Mouse (Mus musculus) intestine, embryonic 14.5 days (tissue): ENCODE measurements around the gene Igsf9. TPM values are rescaled to one million over a fixed set of nuclear protein-coding genes. Genes with fewer than 3 reads are reported as not detected.

Experiments used
- ATAC-seq: fragments of 200-750 bp; cut with Nextera tagmentation; replicated peaks from 2 replicates; pipeline ENCODE4 v1.8.0; 2017; ENCODE audit warnings: low read depth, moderate number of reproducible peaks, moderate TSS enrichment, moderate library complexity; ENCODE audit not compliant: low FRiP score, low TSS enrichment
- DNase-seq: peaks from one replicate; pipeline ENCODE4 v3.0.0-alpha.2; 2018; ENCODE audit warnings: low spot score
- H3K27ac ChIP-seq: fragments of 300-500 bp; sonication (generic); 2 replicates; pipeline ENCODE4 v1.5.1; 2014; ENCODE audit warnings: low read depth, mild to moderate bottlenecking, control low read depth
- H3K27me3 ChIP-seq: fragments of 300-500 bp; sonication (generic); replicated peaks from 2 replicates; pipeline ENCODE4 v1.6.1; 2014; ENCODE audit warnings: low read length, control low read depth; ENCODE audit not compliant: control insufficient read depth, insufficient read depth
- H3K36me3 ChIP-seq: fragments of 300-500 bp; sonication (generic); 2 replicates; pipeline ENCODE4 v1.6.1; 2014; ENCODE audit warnings: low read length, control low read depth; ENCODE audit not compliant: control insufficient read depth, insufficient read depth
- H3K4me1 ChIP-seq: fragments of 300-500 bp; sonication (generic); replicated peaks from 2 replicates; pipeline ENCODE4 v1.6.1; 2014; ENCODE audit warnings: low read length, control low read depth, mixed read lengths; ENCODE audit not compliant: control insufficient read depth, insufficient read depth
- H3K4me2 ChIP-seq: fragments of 300-500 bp; sonication (generic); 2 replicates; pipeline ENCODE4 v1.6.1; 2014; ENCODE audit warnings: low read length
- H3K4me3 ChIP-seq: fragments of 300-500 bp; sonication (generic); 2 replicates; pipeline ENCODE4 v1.5.1; 2014; ENCODE audit warnings: low read depth, low read length, control low read depth, mixed read lengths
- H3K9ac ChIP-seq: fragments of 300-500 bp; sonication (generic); 2 replicates; pipeline ENCODE4 v1.6.1; 2014; ENCODE audit warnings: mild to moderate bottlenecking, low read length
- H3K9me3 ChIP-seq: fragments of 300-500 bp; sonication (generic); 2 replicates; pipeline ENCODE4 v1.6.1; 2016; ENCODE audit warnings: low read length, control low read depth; ENCODE audit not compliant: control insufficient read depth
- WGBS: fragments of 180-500 bp; shearing (Covaris S2); extraction: QIAGEN DNeasy Blood & Tissue Kit; methylation state at CpG from one replicate; pipeline ENCODE4 v1.1.7; 2014; 5-methylcytosine and 5-hydroxymethylcytosine counted together
- polyA plus RNA-seq: library from polyadenylated mRNA; unstranded; fragments of >200 nt; fragmentation: Nextera tagmentation; extraction: Ambion mirVana; gene quantifications from 2 replicates; pipeline ENCODE4 v1.2.1, GENCODE M21; 2014

Gene Igsf9
- polyA plus RNA-seq, 1 experiment from 2014 or later = 40.9 TPM

GRCm38 (mm10) chr1:172532551-172532950, 51.0 kb downstream of the Igsf9 start:
- 1% methylated on average over 13 of the region's 13 CpGs for WGBS
- Histone ChIP-seq H3K4me2 (peak overlapping the region; percentile 50), H3K36me3 (no peaks in the 10 kb centered on the region), H3K4me1 (peaks cover 4% of the 10 kb centered on the region), H3K9me3 (no peaks in the 10 kb centered on the region), H3K27me3 (no peaks in the 10 kb centered on the region), H3K9ac (no peak overlapping the region), H3K4me3 (peak overlapping the region; percentile 23), H3K27ac (no peak overlapping the region)
- ATAC-seq (peak; percentile 70), DNase-seq (no peak)

- no peaks in the 10 kb centered on the region for H3K9me3 ChIP-seq
- WGBS = 83% methylated on average over 16 of the region's 16 CpGs
- H3K27ac ChIP-seq = no peak overlapping the region
- peaks cover 4% of the 10 kb centered on the region for H3K4me1 ChIP-seq
- no peak overlapping the region for H3K4me3 ChIP-seq
- no peak overlapping the region for H3K9ac ChIP-seq
- ATAC-seq (no peak), DNase-seq (no peak)
- H3K36me3 ChIP-seq = no peaks in the 10 kb centered on the region
- no peak overlapping the region for H3K4me2 ChIP-seq
- no peaks in the 10 kb centered on the region for H3K27me3 ChIP-seq
These were observed 53.5 kb downstream of the Igsf9 start for GRCm38 (mm10) chr1:172535116-172535515.

- Histone ChIP-seq H3K9me3 (no peaks in the 10 kb centered on the region), H3K4me2 (no peak overlapping the region), H3K9ac (no peak overlapping the region), H3K27ac (no peak overlapping the region), H3K4me3 (no peak overlapping the region), H3K4me1 (no peaks in the 10 kb centered on the region), H3K36me3 (no peaks in the 10 kb centered on the region), H3K27me3 (no peaks in the 10 kb centered on the region)
- 69% methylated on average over 6 of the region's 6 CpGs for WGBS
- ATAC-seq (no peak), DNase-seq (no peak)
These were observed 58.2 kb downstream of the Igsf9 start for GRCm38 (mm10) chr1:172539827-172540226.

- ATAC-seq (no peak), DNase-seq (no peak)
- Histone ChIP-seq H3K27ac (no peak overlapping the region), H3K4me3 (no peak overlapping the region), H3K36me3 (no peaks in the 10 kb centered on the region), H3K4me2 (no peak overlapping the region), H3K9ac (no peak overlapping the region), H3K27me3 (no peaks in the 10 kb centered on the region), H3K4me1 (no peaks in the 10 kb centered on the region), H3K9me3 (no peaks in the 10 kb centered on the region)
- 58% methylated on average over 11 of the region's 11 CpGs for WGBS
These were observed 58.8 kb downstream of the Igsf9 start for GRCm38 (mm10) chr1:172540283-172540820.

GRCm38 (mm10) chr1:172546062-172546461, 64.5 kb downstream of the Igsf9 start:
- H3K4me2 ChIP-seq = no peak overlapping the region
- WGBS = 90% methylated on average over 4 of the region's 4 CpGs
- no peak overlapping the region for H3K27ac ChIP-seq
- H3K27me3 ChIP-seq = no peaks in the 10 kb centered on the region
- no peak for DNase-seq
- H3K9ac ChIP-seq = no peak overlapping the region
- no peaks in the 10 kb centered on the region for H3K36me3 ChIP-seq
- ATAC-seq = no peak
- H3K4me3 ChIP-seq = no peak overlapping the region
- peaks cover 8% of the 10 kb centered on the region for H3K4me1 ChIP-seq
- H3K9me3 ChIP-seq = no peaks in the 10 kb centered on the region

Other genes starting within 250 kb of the Igsf9 start
- not detected in 2 replicates for gene Atp1a4, start 223.4 kb upstream of the Igsf9 start, polyA plus RNA-seq
- gene Igsf8, start 220.1 kb upstream of the Igsf9 start, polyA plus RNA-seq = 47.6 and 48.5 TPM in 2 replicates
- 1.6 and 1.7 TPM in 2 replicates for gene Atp1a2, start 183.7 kb upstream of the Igsf9 start, polyA plus RNA-seq
- gene Kcnj9, start 152.5 kb upstream of the Igsf9 start, polyA plus RNA-seq = 0.04 TPM in 1 of 2 replicates, not detected in the other
- 0.07 and 0.09 TPM in 2 replicates for gene Kcnj10, start 140.6 kb upstream of the Igsf9 start, polyA plus RNA-seq
- gene Pigm, start 105.2 kb upstream of the Igsf9 start, polyA plus RNA-seq = 8.7 TPM in 2 replicates
- gene Slamf9, start 6.4 kb upstream of the Igsf9 start, polyA plus RNA-seq = 1.8 and 2.0 TPM in 2 replicates
- gene Tagln2, start 18.3 kb downstream of the Igsf9 start, polyA plus RNA-seq = 241 TPM in 2 replicates
- 1.1 and 1.9 TPM in 2 replicates for gene Cfap45, start 39.0 kb downstream of the Igsf9 start, polyA plus RNA-seq
- 0.27 and 0.35 TPM in 2 replicates for gene Vsig8, start 74.2 kb downstream of the Igsf9 start, polyA plus RNA-seq
- 0.24 and 0.28 TPM in 2 replicates for gene Slamf8, start 108.8 kb downstream of the Igsf9 start, polyA plus RNA-seq
- gene Fcrl6, start 120.8 kb downstream of the Igsf9 start, polyA plus RNA-seq = not detected in 2 replicates
- gene Dusp23, start 151.2 kb downstream of the Igsf9 start, polyA plus RNA-seq = 9.7 and 11.8 TPM in 2 replicates
- 1.9 and 2.5 TPM in 2 replicates for gene Crp, start 216.3 kb downstream of the Igsf9 start, polyA plus RNA-seq